Mouse (Mus musculus) neural tube, embryonic 10.5 days (tissue): ENCODE data around the gene Riox1.
"Not testable (repeated sequence)": the region's sequence is repeated elsewhere in the genome, so short reads cannot be mapped to it uniquely, and the experiment has no call there.

Source experiments
- DNase-seq: peaks from one replicate; pipeline ENCODE4 v3.0.0-alpha.2; 2017; ENCODE audit warnings: low spot score; ENCODE audit errors: extremely low spot score

Riox1 gene

GRCm38 (mm10) chr12:83949776-83950492 lies 474 bp upstream of the Riox1 start:
- DNase-seq = no peak

GRCm38 (mm10) chr12:83950840-83951701 lies 663 bp downstream of the Riox1 start:
- DNase-seq = peak; percentile 68

GRCm38 (mm10) chr12:83951711-83952575 lies 1.5 kb downstream of the Riox1 start:
- DNase-seq = peak; percentile 24

GRCm38 (mm10) chr12:83958278-83958677 lies 7.9 kb downstream of the Riox1 start:
- no peak for DNase-seq

- DNase-seq = no peak
Measured at GRCm38 (mm10) chr12:83965235-83965634, 14.8 kb downstream of the Riox1 start.

- DNase-seq = peak; percentile 30
Measured at GRCm38 (mm10) chr12:83972117-83972516, 21.7 kb downstream of the Riox1 start.

- no peak for DNase-seq
Measured at GRCm38 (mm10) chr12:83978862-83979261, 28.5 kb downstream of the Riox1 start.

GRCm38 (mm10) chr12:83981615-83982014 lies 31.2 kb downstream of the Riox1 start:
- no peak for DNase-seq

GRCm38 (mm10) chr12:83984752-83985151 lies 34.3 kb downstream of the Riox1 start, which contains the start of gene Heatr4:
TSS of gene Heatr4 (minus strand) at chr12:83984852.
- DNase-seq = no peak

GRCm38 (mm10) chr12:83987242-83987582 lies 36.8 kb downstream of the Riox1 start:
- no peak for DNase-seq

- peak; percentile 85 for DNase-seq
Measured at GRCm38 (mm10) chr12:83987583-83988441, 37.4 kb downstream of the Riox1 start, which contains the start of gene Acot2. TSS of gene Acot2 (plus strand) at chr12:83987861.

GRCm38 (mm10) chr12:83988483-83988882 lies 38.1 kb downstream of the Riox1 start:
- DNase-seq = no peak

GRCm38 (mm10) chr12:83989378-83989777 lies 39.0 kb downstream of the Riox1 start:
- DNase-seq = no peak

- DNase-seq = no peak
Measured at GRCm38 (mm10) chr12:83997221-83997620, 46.8 kb downstream of the Riox1 start.

GRCm38 (mm10) chr12:83998341-83999107 lies 48.1 kb downstream of the Riox1 start:
- no peak for DNase-seq

- DNase-seq = not testable (repeated sequence)
Measured at GRCm38 (mm10) chr12:83999237-83999636, 48.8 kb downstream of the Riox1 start.

- no peak for DNase-seq
Measured at GRCm38 (mm10) chr12:84000418-84000817, 50.0 kb downstream of the Riox1 start.
